Mouse (Mus musculus): ENCODE results near the gene Ccdc116.
"Not testable (repeated sequence)": the region's sequence is repeated elsewhere in the genome, so short reads cannot be mapped to it uniquely, and the experiment has no call there.

Gene Ccdc116

GRCm38 (mm10) chr16:17146772-17147235, at the start of gene Ccdc116:
Gene Ccdc116 (minus strand): TSS chr16:17147229.
- DNase-seq = peak; percentile 84

GRCm38 (mm10) chr16:17193823-17194222, 46.8 kb upstream of the Ccdc116 start:
- no peak for DNase-seq

DNA sequence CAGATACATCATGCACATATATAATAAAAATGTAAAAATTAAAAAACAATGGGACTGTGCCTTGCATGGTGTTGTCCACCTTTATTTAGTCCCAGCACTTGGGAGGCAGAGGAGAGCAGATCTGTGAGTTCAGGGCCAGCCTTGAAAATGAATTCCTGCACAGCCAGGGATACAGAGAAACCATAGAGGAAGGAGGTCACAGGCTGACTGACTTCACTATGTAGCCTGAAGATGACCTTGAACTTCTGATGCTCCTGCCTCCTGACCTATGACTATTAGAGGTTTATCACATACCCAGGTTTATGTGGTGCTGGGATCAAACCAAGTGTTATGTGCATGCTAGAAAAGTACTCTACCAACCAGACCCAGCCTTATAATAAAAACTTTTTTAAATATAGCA, 38.4 kb upstream of the Ccdc116 start:
- no peak for DNase-seq

GRCm38 (mm10) chr16:17183003-17183402, 36.0 kb upstream of the Ccdc116 start:
- DNase-seq = no peak

DNA sequence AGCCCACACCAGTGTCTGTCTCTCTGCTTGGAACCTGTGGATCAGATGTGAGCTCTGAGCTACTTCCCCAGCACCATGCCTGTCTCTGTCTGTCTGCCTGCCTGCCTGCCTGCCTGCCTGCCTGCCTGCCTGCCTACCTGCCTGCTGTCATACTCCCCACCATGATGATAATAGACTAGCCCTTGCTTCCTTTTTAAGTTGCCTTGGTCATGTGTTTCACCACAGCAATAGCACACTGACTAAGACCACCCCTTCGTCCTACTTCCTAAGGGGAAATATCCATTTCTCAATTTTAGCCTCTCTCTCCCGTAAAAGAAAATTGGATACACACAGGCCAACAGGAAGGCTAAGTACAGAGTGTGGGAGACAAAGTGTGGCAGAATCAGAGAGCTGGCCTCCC, 35.1 kb upstream of the Ccdc116 start:
- DNase-seq = no peak

DNA sequence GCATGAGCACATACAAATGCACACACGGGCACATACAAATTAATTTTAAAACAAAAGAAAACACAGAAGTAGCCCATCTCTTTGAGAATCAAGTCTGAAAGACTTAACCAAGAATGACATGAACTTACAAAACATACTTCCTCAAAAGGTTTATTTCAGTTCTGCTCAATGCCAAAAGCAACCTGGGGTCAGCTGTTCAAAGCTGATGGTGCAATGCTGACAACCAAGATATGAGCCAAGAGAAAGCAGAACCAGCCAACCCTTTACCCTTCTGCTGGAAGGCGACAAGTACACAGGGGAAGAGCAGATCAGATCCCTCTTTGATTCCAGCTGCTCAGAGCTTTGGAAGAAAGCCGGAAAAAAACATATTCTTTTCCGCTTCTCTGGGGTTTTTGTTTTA, 34.4 kb upstream of the Ccdc116 start:
- peak; percentile 57 to 63 for DNase-seq

- no peak for DNase-seq
Measured at GRCm38 (mm10) chr16:17179706-17180105, 32.7 kb upstream of the Ccdc116 start.

GRCm38 (mm10) chr16:17177623-17178170, 30.7 kb upstream of the Ccdc116 start:
- no peak for DNase-seq

GRCm38 (mm10) chr16:17175765-17176164, 28.7 kb upstream of the Ccdc116 start:
- DNase-seq = no peak

DNA sequence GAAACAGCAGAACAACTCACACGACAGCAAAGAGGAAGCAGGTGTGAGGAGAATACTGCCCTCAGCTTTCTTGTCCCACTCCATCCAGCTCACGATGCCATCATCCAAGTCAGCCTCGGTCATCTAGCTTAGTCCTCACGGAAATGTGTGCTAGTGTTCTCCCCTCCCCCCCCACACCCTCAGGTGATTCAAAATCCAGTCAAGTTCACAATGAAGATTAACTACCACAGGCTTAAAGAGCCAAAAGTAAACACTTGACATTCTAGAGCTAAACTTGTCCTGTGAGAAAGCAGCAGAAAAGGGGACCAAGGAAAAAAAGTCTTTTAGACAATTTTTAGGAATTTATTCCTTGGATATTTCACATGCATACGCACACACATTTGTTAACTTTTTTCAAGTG, 21.0 kb upstream of the Ccdc116 start:
- no peak for DNase-seq

- no peak for DNase-seq
Measured at GRCm38 (mm10) chr16:17167179-17167578, 20.1 kb upstream of the Ccdc116 start.

DNA sequence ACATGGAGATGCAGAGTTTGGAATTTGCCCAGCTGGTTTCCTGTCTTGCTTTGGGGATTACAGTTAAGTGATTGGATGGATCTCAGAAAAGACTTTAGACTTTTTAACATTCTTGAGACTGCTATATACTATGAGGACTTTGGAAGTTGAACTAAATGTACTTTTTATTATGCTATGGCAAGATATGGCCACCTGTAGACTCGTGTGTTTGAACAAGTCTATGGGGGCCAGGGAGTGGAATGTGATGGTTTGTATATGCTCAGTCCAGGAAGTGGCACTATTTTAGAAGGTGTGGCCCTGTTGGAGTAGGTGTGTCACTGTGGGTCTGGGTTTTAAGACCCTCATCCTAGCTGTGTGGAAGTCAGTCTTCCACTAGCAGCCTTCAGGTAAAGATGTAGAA, 18.4 kb upstream of the Ccdc116 start:
- DNase-seq = not testable (repeated sequence)

GRCm38 (mm10) chr16:17154346-17154745, 7.3 kb upstream of the Ccdc116 start:
- no peak for DNase-seq

GRCm38 (mm10) chr16:17151874-17152273, 4.8 kb upstream of the Ccdc116 start:
- no peak for DNase-seq

GRCm38 (mm10) chr16:17150520-17151258, 3.7 kb upstream of the Ccdc116 start:
- no peak for DNase-seq

DNA sequence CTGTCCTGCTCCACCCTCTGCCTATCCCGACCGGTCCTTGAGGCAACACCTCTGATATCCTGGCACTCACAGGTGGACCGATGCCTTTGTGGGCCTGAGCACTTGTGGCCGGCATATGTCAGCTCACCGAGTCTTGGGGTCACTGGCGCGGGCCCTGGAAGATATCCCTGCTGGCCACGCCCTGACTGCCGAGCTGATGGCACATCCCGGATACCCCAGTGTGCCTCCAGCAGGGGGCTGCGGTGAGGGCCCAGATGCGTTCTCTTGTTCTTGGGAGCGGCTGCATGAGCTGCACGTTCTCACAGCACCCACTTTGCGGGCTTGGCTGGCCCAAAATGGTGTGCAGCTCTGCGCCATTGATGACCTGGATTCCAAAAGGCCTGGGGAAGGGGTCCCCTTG, 1.1 kb upstream of the Ccdc116 start:
- DNase-seq = peak; percentile 10 to 22

GRCm38 (mm10) chr16:17147391-17147929, 431 bp upstream of the Ccdc116 start:
- DNase-seq = peak; percentile 42 to 45

GRCm38 (mm10) chr16:17144339-17144738, 2.7 kb downstream of the Ccdc116 start, which contains the start of gene Ydjc:
Gene Ydjc (plus strand): TSS chr16:17144621.
- DNase-seq = no peak

GRCm38 (mm10) chr16:17137355-17137754, 9.7 kb downstream of the Ccdc116 start:
- DNase-seq = no peak

- no peak for DNase-seq
Measured at GRCm38 (mm10) chr16:17132906-17133200, 14.2 kb downstream of the Ccdc116 start.

DNA sequence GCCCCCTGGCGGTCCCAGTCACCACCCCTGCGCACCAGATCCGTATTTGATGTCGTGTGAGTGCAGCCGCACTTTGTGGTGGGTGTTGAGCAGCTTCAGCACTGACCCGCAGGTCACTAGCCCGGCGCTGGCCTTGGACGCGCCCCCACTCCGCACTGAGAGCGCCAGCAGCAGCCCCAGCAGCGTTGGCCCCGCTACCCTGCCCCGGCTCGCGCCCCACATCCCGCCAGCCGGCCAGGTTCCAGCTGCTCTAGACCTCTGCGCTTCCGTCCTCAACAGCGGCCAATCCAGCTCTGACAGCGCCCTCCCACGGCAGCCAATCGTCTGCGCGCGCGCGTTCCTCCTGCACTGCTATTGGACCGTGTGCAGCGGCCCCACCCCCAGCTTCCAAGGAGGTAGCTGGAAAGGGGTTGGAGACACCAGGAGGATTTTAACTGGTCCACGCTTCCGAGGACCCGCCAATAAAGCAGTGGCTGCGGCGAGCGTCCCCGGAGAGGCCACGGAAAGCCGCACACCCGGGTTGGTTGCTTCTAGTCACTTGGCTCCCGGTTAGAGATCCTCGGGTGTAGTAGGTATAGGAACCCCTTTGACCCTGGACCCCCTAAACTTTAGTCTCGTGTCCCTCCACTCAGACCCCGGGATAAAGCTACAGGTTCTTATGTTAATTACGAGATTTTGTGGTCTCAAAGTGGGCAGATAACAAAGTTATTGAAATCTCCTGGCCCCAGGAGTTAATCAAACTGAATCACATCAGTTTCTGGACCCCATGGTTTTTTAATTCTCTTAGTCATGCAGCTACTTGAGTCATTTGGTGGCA, 14.7 kb downstream of the Ccdc116 start, which contains the start of gene Sdf2l1:
Gene Sdf2l1, minus strand, starts transcription at position 295 of the 817 bp plus-strand sequence.
- DNase-seq = peak; percentile 94 to 95

DNA sequence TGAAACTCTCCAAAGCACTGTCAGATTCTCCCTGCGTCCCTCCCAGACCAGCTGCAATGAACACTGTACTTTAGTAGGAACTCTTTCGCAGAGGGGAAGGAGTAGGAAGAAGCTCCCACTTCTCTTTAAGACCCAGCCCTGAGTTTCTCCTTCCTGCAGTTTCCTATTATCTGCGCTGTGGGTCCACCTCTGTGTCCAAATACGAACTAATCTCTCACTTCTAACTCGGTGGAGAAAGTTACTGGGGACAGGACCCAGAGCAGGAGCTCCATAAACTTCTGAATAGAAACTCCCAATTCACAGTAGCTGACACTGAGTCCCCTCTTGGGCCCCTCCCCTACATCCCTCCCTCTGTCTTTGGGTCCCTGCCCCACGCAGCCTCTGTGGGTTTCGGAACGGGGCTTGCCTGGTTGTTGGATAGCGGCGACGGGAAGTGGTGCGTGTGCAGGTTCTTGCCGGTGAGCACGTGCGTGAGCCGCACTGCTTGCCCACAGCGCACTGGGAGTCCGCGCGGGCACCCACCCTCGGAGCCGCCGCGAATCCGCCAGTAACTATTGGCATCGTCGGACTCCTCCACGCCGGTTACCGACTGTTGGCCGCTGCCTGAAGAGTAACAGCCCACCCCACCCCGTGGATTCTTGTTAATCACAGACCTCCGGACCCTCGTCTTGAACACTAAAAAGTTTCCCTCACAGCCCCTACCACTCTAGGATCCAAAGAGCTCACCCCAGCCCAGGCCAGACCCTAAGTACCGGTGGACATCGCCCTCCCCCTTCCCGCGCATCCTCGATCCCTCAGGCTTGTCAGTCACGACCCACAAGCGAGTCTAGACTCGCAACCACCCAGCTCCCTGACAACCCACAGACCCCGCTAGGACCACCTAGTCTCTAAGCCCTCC, 15.6 kb downstream of the Ccdc116 start:
- peak; percentile 39 to 44 for DNase-seq
